Mouse (Mus musculus) leukemia stem cell, adult 10-12 weeks (primary cell): ENCODE measurements around the gene Nmi. TPM values are rescaled to one million over a fixed set of nuclear protein-coding genes. Genes with fewer than 3 reads are reported as not detected.

Experiments used
- polyA plus RNA-seq: library from polyadenylated mRNA; stranded (reverse); fragments of >175 nt; gene quantifications from 2 replicates; pipeline ENCODE4 v1.2.3, GENCODE M21; 2012; ENCODE audit warnings: low replicate concordance

The Nmi gene
- 0.84 and 1.1 TPM in 2 replicates for polyA plus RNA-seq

DNA sequence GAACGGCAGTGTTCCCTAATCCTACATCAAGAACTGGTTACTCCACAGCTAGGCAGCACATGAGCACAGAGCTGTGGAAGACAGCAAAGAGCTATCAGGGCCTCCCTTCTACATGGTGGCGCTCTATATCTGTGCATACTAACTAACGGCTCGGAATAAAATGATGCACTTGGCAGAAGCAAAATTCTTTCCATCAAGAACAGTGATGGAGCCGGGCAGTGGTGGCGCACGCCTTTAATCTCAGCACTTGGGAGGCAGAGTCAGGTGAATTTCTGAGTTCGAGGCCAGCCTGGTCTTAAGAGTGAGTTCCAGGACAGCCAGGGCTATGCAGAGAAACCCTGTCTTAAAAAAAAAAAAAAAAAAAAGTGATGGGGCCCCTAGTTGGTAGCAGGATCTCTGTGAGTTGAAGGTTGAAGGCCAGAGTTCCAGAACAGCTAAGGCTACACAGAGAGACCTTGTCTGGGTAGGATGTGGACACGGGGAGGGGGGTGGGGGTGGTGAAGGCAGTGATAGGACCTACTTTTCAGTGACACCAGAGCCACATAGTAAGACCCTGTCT is at the start of gene Nmi:
Gene Nmi, minus strand, starts transcription at position 85 of the 559 bp plus-strand sequence.

DNA sequence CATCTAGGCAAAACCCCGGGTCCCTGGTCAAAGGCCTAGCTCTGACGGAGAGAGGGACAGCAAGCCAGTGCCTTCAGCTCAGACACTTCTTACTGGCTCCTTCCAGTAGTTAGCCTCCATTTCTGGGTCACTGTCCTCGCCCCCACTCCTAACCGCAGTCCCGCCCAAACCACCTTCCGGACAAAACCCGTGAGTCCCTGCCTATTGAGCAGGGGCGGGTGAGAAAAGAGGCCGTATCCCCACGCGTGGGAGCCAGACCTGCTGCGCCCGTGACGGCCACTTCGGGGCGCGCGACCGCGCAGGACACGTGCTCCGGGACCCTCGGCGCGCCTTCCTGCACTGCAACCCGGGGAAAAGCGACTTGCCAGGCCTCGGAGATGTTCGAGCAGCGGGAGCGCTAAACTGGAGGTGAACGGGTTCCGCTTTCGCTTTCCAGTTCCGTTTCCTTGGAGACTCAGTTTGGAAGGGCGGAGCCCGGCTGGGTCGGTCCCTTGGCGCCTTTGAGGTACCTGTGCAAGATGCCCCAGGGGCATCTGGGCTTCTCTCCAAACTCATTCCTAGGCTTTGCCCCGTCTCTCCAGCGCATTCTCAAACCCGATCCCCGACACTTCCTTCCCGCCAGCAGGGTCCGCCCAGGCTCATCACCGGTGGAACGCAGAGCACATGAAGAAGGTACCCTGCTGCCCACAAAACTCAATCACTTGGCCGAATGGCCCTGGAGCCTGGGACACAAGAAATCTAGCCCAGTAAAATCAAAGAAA is 38.5 kb downstream of the Nmi start, which contains the start of gene Rbm43:
Gene Rbm43, minus strand, starts transcription at position 590 of the 761 bp plus-strand sequence.

Other genes starting within 250 kb of the Nmi start
- gene Rbm43, start 38.3 kb downstream of the Nmi start, polyA plus RNA-seq, result 7.8 and 12.8 TPM in 2 replicates
- gene Tnfaip6, start 64.5 kb upstream of the Nmi start, polyA plus RNA-seq, result not detected in 2 replicates
- gene Rif1, start 99.3 kb upstream of the Nmi start, polyA plus RNA-seq, result 21.3 and 36.8 TPM in 2 replicates